Mouse (Mus musculus) c-Kit-positive CD71-positive TER-119-negative erythroid progenitor cells, embryonic 14.5 days (primary cell): ENCODE data around the gene Mkrn2.
"Not testable (repeated sequence)": the region's sequence is repeated elsewhere in the genome, so short reads cannot be mapped to it uniquely, and the experiment has no call there.

Experiments used
- DNase-seq: peaks from one replicate; pipeline ENCODE4 v3.0.0-alpha.2; 2013; ENCODE audit warnings: low read depth

Mkrn2 gene

GRCm38 (mm10) chr6:115607429-115607828 lies 5.7 kb downstream of the Mkrn2 start:
- DNase-seq, result no peak

GRCm38 (mm10) chr6:115609121-115609520 lies 7.4 kb downstream of the Mkrn2 start:
- peak; percentile 34 for DNase-seq

- no peak for DNase-seq
These were observed 8.6 kb downstream of the Mkrn2 start for GRCm38 (mm10) chr6:115610301-115610700.

- DNase-seq, result no peak
These were observed 12.1 kb downstream of the Mkrn2 start for GRCm38 (mm10) chr6:115613793-115614192.

GRCm38 (mm10) chr6:115615983-115616382 lies 14.3 kb downstream of the Mkrn2 start:
- DNase-seq, result no peak

- no peak for DNase-seq
These were observed 18.1 kb downstream of the Mkrn2 start for GRCm38 (mm10) chr6:115619818-115620217.

GRCm38 (mm10) chr6:115620942-115621341 lies 19.2 kb downstream of the Mkrn2 start:
- no peak for DNase-seq

GRCm38 (mm10) chr6:115626121-115626520 lies 24.4 kb downstream of the Mkrn2 start:
- no peak for DNase-seq

- no peak for DNase-seq
These were observed 29.5 kb downstream of the Mkrn2 start for GRCm38 (mm10) chr6:115631056-115631795.

GRCm38 (mm10) chr6:115634015-115634414 lies 32.3 kb downstream of the Mkrn2 start:
- DNase-seq, result no peak

GRCm38 (mm10) chr6:115638188-115638587 lies 36.5 kb downstream of the Mkrn2 start:
- DNase-seq, result not testable (repeated sequence)

- no peak for DNase-seq
These were observed 41.6 kb downstream of the Mkrn2 start for GRCm38 (mm10) chr6:115643315-115643714.

- no peak for DNase-seq
These were observed 48.2 kb downstream of the Mkrn2 start for GRCm38 (mm10) chr6:115649792-115650365.

- DNase-seq, result peak; percentile 83
These were observed 49.0 kb downstream of the Mkrn2 start for GRCm38 (mm10) chr6:115650476-115651427.

- DNase-seq, result no peak
These were observed 50.0 kb downstream of the Mkrn2 start for GRCm38 (mm10) chr6:115651719-115652118.

GRCm38 (mm10) chr6:115653939-115654338 lies 52.2 kb downstream of the Mkrn2 start:
- no peak for DNase-seq

GRCm38 (mm10) chr6:115658802-115659201 lies 57.1 kb downstream of the Mkrn2 start:
- no peak for DNase-seq

GRCm38 (mm10) chr6:115664268-115664667 lies 62.6 kb downstream of the Mkrn2 start:
- no peak for DNase-seq

GRCm38 (mm10) chr6:115666641-115667040 lies 64.9 kb downstream of the Mkrn2 start:
- DNase-seq, result no peak
